Mouse (Mus musculus): ENCODE data around the gene Exoc6.

DNA sequence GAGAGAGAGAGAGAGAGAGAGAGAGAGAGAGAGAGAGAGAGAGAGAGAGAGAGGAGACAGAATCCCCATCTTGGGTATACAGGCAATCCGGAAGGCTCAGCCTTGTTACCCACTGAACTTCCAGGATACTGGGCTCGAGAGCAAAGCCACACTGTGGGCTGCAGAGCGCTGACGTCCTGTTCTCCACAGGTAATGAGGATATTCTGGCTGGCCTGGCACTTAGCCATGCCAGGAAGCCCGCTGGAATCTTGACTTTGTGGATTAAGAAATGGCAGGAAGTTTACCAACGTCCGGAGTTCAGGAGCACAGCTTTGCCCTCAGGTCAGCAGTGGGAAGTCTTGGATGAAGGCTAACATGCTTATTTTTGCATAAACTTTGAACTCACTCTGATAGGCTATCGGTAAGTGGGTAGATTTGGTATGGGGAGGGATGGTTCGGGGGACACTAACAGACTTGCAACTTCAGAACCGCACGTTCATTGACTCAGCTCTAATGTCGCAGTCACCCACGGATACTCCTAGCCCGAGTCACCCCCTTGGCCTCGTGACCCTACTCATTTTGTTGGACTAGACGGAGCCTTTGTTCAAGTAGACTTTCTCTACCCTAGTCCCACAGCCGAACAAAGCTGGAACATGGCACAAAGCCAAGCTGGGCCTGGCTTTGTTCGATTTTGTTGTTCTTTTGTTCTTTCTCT lies 29.3 kb upstream of the Exoc6 start:
- TF ChIP-seq CTCF (IDR thresholded peaks at IDR 0.05; ENCODE audit: control insufficient read depth, insufficient read depth, insufficient read length) (no peak), FOSL1 (IDR thresholded peaks at IDR 0.05; ENCODE audit: insufficient read depth, low read length, poor library complexity, severe bottlenecking) (no peak), CEBPB (IDR thresholded peaks at IDR 0.05; ENCODE audit: low read depth) (no peak)
